Mouse (Mus musculus): Measurements from ENCODE around the gene Olfr1417. TPM values are rescaled to one million over a fixed set of nuclear protein-coding genes. Genes with fewer than 3 reads are reported as not detected.

Gene Olfr1417
- polyA plus RNA-seq, 1 experiment from 2014 or later = not detected

- ATAC-seq (ENCODE audit: insufficient number of reproducible peaks, low FRiP score, low TSS enrichment, low read depth) (no peak), DNase-seq (ENCODE audit: low spot score) (no peak)
- Histone ChIP-seq H3K4me3 (ENCODE audit: low read depth, low read length) (no peak overlapping the region), H3K27me3 (ENCODE audit: control insufficient read depth, insufficient read depth, low read length) (peaks cover 35% of the 10 kb centered on the region), H3K4me2 (ENCODE audit: low read depth, severe bottlenecking) (no peak overlapping the region), H3K27ac (replicated peaks; ENCODE audit: low read depth, low read length) (no peak overlapping the region), H3K36me3 (ENCODE audit: control insufficient read depth, insufficient read depth, low read length) (no peaks in the 10 kb centered on the region), H3K9me3 (ENCODE audit: control insufficient read depth, low read length) (no peaks in the 10 kb centered on the region), H3K4me1 (ENCODE audit: control insufficient read depth, insufficient read depth, low read length) (no peaks in the 10 kb centered on the region), H3K9ac (ENCODE audit: low read length) (no peak overlapping the region)
- 77% methylated on average over 6 of the region's 6 CpGs for WGBS
Measured at GRCm38 (mm10) chr19:11814742-11815333, 24.2 kb downstream of the Olfr1417 start.

- Histone ChIP-seq H3K4me3 (ENCODE audit: low read depth, low read length) (no peak overlapping the region), H3K9ac (ENCODE audit: low read length) (no peak overlapping the region), H3K4me2 (ENCODE audit: low read depth, severe bottlenecking) (no peak overlapping the region), H3K27ac (replicated peaks; ENCODE audit: low read depth, low read length) (no peak overlapping the region), H3K27me3 (ENCODE audit: control insufficient read depth, insufficient read depth, low read length) (peaks cover 24% of the 10 kb centered on the region), H3K9me3 (ENCODE audit: control insufficient read depth, low read length) (no peaks in the 10 kb centered on the region), H3K4me1 (ENCODE audit: control insufficient read depth, insufficient read depth, low read length) (no peaks in the 10 kb centered on the region), H3K36me3 (ENCODE audit: control insufficient read depth, insufficient read depth, low read length) (no peaks in the 10 kb centered on the region)
- DNase-seq (ENCODE audit: low spot score) (no peak), ATAC-seq (ENCODE audit: insufficient number of reproducible peaks, low FRiP score, low TSS enrichment, low read depth) (no peak)
- 19% methylated on average over 8 of the region's 8 CpGs for WGBS
Measured at GRCm38 (mm10) chr19:11813649-11814048, 25.4 kb downstream of the Olfr1417 start.

- H3K9me3 ChIP-seq (ENCODE audit: control insufficient read depth, low read length) = no peaks in the 10 kb centered on the region
- no peaks in the 10 kb centered on the region for H3K4me1 ChIP-seq (ENCODE audit: control insufficient read depth, insufficient read depth, low read length)
- H3K9ac ChIP-seq (ENCODE audit: low read length) = no peak overlapping the region
- H3K4me2 ChIP-seq (ENCODE audit: low read depth, severe bottlenecking) = no peak overlapping the region
- H3K27me3 ChIP-seq (ENCODE audit: control insufficient read depth, insufficient read depth, low read length) = peaks cover 19% of the 10 kb centered on the region
- H3K4me3 ChIP-seq (ENCODE audit: low read depth, low read length) = no peak overlapping the region
- 79% methylated on average over 4 of the region's 4 CpGs for WGBS
- no peak for ATAC-seq (ENCODE audit: insufficient number of reproducible peaks, low FRiP score, low TSS enrichment, low read depth)
- no peak for DNase-seq (ENCODE audit: low spot score)
- H3K36me3 ChIP-seq (ENCODE audit: control insufficient read depth, insufficient read depth, low read length) = no peaks in the 10 kb centered on the region
- no peak overlapping the region for H3K27ac ChIP-seq (replicated peaks; ENCODE audit: low read depth, low read length)
Measured at GRCm38 (mm10) chr19:11813136-11813535, 25.9 kb downstream of the Olfr1417 start.

GRCm38 (mm10) chr19:11811688-11812365 lies 27.2 kb downstream of the Olfr1417 start:
- WGBS = 68% methylated on average over 5 of the region's 5 CpGs
- Histone ChIP-seq H3K9ac (ENCODE audit: low read length) (no peak overlapping the region), H3K4me2 (ENCODE audit: low read depth, severe bottlenecking) (no peak overlapping the region), H3K27me3 (ENCODE audit: control insufficient read depth, insufficient read depth, low read length) (peaks cover 8% of the 10 kb centered on the region), H3K36me3 (ENCODE audit: control insufficient read depth, insufficient read depth, low read length) (no peaks in the 10 kb centered on the region), H3K4me1 (ENCODE audit: control insufficient read depth, insufficient read depth, low read length) (no peaks in the 10 kb centered on the region), H3K9me3 (ENCODE audit: control insufficient read depth, low read length) (no peaks in the 10 kb centered on the region), H3K27ac (replicated peaks; ENCODE audit: low read depth, low read length) (no peak overlapping the region), H3K4me3 (ENCODE audit: low read depth, low read length) (no peak overlapping the region)
- ATAC-seq (ENCODE audit: insufficient number of reproducible peaks, low FRiP score, low TSS enrichment, low read depth) (no peak), DNase-seq (ENCODE audit: low spot score) (no peak)

GRCm38 (mm10) chr19:11810856-11811255 lies 28.2 kb downstream of the Olfr1417 start:
- Histone ChIP-seq H3K9me3 (ENCODE audit: control insufficient read depth, low read length) (no peaks in the 10 kb centered on the region), H3K27ac (replicated peaks; ENCODE audit: low read depth, low read length) (no peak overlapping the region), H3K4me3 (ENCODE audit: low read depth, low read length) (no peak overlapping the region), H3K4me2 (ENCODE audit: low read depth, severe bottlenecking) (no peak overlapping the region), H3K27me3 (ENCODE audit: control insufficient read depth, insufficient read depth, low read length) (no peaks in the 10 kb centered on the region), H3K4me1 (ENCODE audit: control insufficient read depth, insufficient read depth, low read length) (no peaks in the 10 kb centered on the region), H3K9ac (ENCODE audit: low read length) (no peak overlapping the region), H3K36me3 (ENCODE audit: control insufficient read depth, insufficient read depth, low read length) (no peaks in the 10 kb centered on the region)
- ATAC-seq (ENCODE audit: insufficient number of reproducible peaks, low FRiP score, low TSS enrichment, low read depth) = no peak
- 85% methylated on average over 1 of the region's 1 CpGs for WGBS
- no peak for DNase-seq (ENCODE audit: low spot score)

- DNase-seq (ENCODE audit: low spot score) = no peak
- Histone ChIP-seq H3K9ac (ENCODE audit: low read length) (no peak overlapping the region), H3K27me3 (ENCODE audit: control insufficient read depth, insufficient read depth, low read length) (no peaks in the 10 kb centered on the region), H3K4me3 (ENCODE audit: low read depth, low read length) (no peak overlapping the region), H3K36me3 (ENCODE audit: control insufficient read depth, insufficient read depth, low read length) (no peaks in the 10 kb centered on the region), H3K4me1 (ENCODE audit: control insufficient read depth, insufficient read depth, low read length) (no peaks in the 10 kb centered on the region), H3K9me3 (ENCODE audit: control insufficient read depth, low read length) (no peaks in the 10 kb centered on the region), H3K27ac (replicated peaks; ENCODE audit: low read depth, low read length) (no peak overlapping the region), H3K4me2 (ENCODE audit: low read depth, severe bottlenecking) (no peak overlapping the region)
- 75% methylated on average over 5 of the region's 5 CpGs for WGBS
- no peak for ATAC-seq (ENCODE audit: insufficient number of reproducible peaks, low FRiP score, low TSS enrichment, low read depth)
Measured at GRCm38 (mm10) chr19:11810003-11810758, 28.8 kb downstream of the Olfr1417 start.

GRCm38 (mm10) chr19:11808452-11808851 lies 30.6 kb downstream of the Olfr1417 start:
- Histone ChIP-seq H3K4me3 (ENCODE audit: low read depth, low read length) (no peak overlapping the region), H3K36me3 (ENCODE audit: control insufficient read depth, insufficient read depth, low read length) (no peaks in the 10 kb centered on the region), H3K27me3 (ENCODE audit: control insufficient read depth, insufficient read depth, low read length) (no peaks in the 10 kb centered on the region), H3K9me3 (ENCODE audit: control insufficient read depth, low read length) (no peaks in the 10 kb centered on the region), H3K4me2 (ENCODE audit: low read depth, severe bottlenecking) (no peak overlapping the region), H3K9ac (ENCODE audit: low read length) (no peak overlapping the region), H3K27ac (replicated peaks; ENCODE audit: low read depth, low read length) (no peak overlapping the region), H3K4me1 (ENCODE audit: control insufficient read depth, insufficient read depth, low read length) (no peaks in the 10 kb centered on the region)
- 81% methylated on average over 2 of the region's 2 CpGs for WGBS
- DNase-seq (ENCODE audit: low spot score) = no peak
- ATAC-seq (ENCODE audit: insufficient number of reproducible peaks, low FRiP score, low TSS enrichment, low read depth) = no peak

- H3K27me3 ChIP-seq (ENCODE audit: control insufficient read depth, insufficient read depth, low read length) = no peaks in the 10 kb centered on the region
- H3K4me1 ChIP-seq (ENCODE audit: control insufficient read depth, insufficient read depth, low read length) = no peaks in the 10 kb centered on the region
- no peak overlapping the region for H3K9ac ChIP-seq (ENCODE audit: low read length)
- DNase-seq (ENCODE audit: low spot score) = no peak
- H3K4me3 ChIP-seq (ENCODE audit: low read depth, low read length) = no peak overlapping the region
- H3K4me2 ChIP-seq (ENCODE audit: low read depth, severe bottlenecking) = no peak overlapping the region
- no peaks in the 10 kb centered on the region for H3K9me3 ChIP-seq (ENCODE audit: control insufficient read depth, low read length)
- no peak overlapping the region for H3K27ac ChIP-seq (replicated peaks; ENCODE audit: low read depth, low read length)
- 74% methylated on average over 6 of the region's 6 CpGs for WGBS
- no peaks in the 10 kb centered on the region for H3K36me3 ChIP-seq (ENCODE audit: control insufficient read depth, insufficient read depth, low read length)
- no peak for ATAC-seq (ENCODE audit: insufficient number of reproducible peaks, low FRiP score, low TSS enrichment, low read depth)
Measured at GRCm38 (mm10) chr19:11807822-11808221, 31.2 kb downstream of the Olfr1417 start.

All from limb, embryonic 11.5 days (tissue).